Mouse (Mus musculus) hindbrain, postnatal 0 days (tissue): ENCODE results near the gene Mvk. TPM values are rescaled to one million over a fixed set of nuclear protein-coding genes. Genes with fewer than 3 reads are reported as not detected.

Experiments used
- ATAC-seq: fragments of 200-750 bp; cut with Nextera tagmentation; 2 replicates; pipeline ENCODE4 v1.8.0; 2017; ENCODE audit warnings: mild to moderate bottlenecking, moderate TSS enrichment, moderate library complexity
- DNase-seq: peaks from one replicate; pipeline ENCODE4 v3.0.0-alpha.2; 2015; ENCODE audit warnings: low spot score
- H3K27ac ChIP-seq: fragments of 300-500 bp; sonication (generic); 2 replicates; pipeline ENCODE4 v1.5.1; 2014; ENCODE audit warnings: mild to moderate bottlenecking
- H3K27me3 ChIP-seq: fragments of 300-500 bp; sonication (generic); 2 replicates; pipeline ENCODE4 v1.6.1; 2014; ENCODE audit warnings: low read length, mixed read lengths; ENCODE audit not compliant: insufficient read depth
- H3K36me3 ChIP-seq: fragments of 300-500 bp; sonication (generic); 2 replicates; pipeline ENCODE4 v1.6.1; 2014; ENCODE audit warnings: low read length, mixed read lengths; ENCODE audit not compliant: insufficient read depth
- H3K4me1 ChIP-seq: fragments of 300-500 bp; sonication (generic); 2 replicates; pipeline ENCODE4 v1.6.1; 2014; ENCODE audit warnings: antibody characterized with exemption, low read length, mixed read lengths; ENCODE audit not compliant: insufficient read depth
- H3K4me2 ChIP-seq: fragments of 300-500 bp; sonication (generic); 2 replicates; pipeline ENCODE4 v1.6.1; 2014; ENCODE audit warnings: low read depth, mild to moderate bottlenecking, low read length, moderate library complexity, mixed read lengths
- H3K4me3 ChIP-seq: fragments of 300-500 bp; sonication (generic); 2 replicates; pipeline ENCODE4 v1.5.1; 2014; ENCODE audit warnings: low read length
- H3K9ac ChIP-seq: fragments of 300-500 bp; sonication (generic); replicated peaks from 2 replicates; pipeline ENCODE4 v1.6.1; 2014; ENCODE audit warnings: mild to moderate bottlenecking, low read length, moderate library complexity, mixed read lengths
- H3K9me3 ChIP-seq: fragments of 300-500 bp; sonication (generic); 2 replicates; pipeline ENCODE4 v1.6.1; 2016; ENCODE audit warnings: low read length, mixed read lengths
- CTCF ChIP-seq: IDR thresholded peaks from 2 replicates; pipeline ENCODE4 v1.5.1; 2016; ENCODE audit warnings: antibody characterized with exemption, control low read depth, low read depth
- WGBS: fragments of 180-500 bp; shearing (Covaris S2); extraction: QIAGEN DNeasy Blood & Tissue Kit; methylation state at CpG from one replicate; pipeline ENCODE4 v1.1.7; 2014; 5-methylcytosine and 5-hydroxymethylcytosine counted together
- microRNA-seq, 2 experiments: library from miRNA; unstranded; fragments of <30 nt; microRNA quantifications; one replicate each; pipeline ENCODE4; 2016
- polyA plus RNA-seq: library from polyadenylated mRNA; unstranded; fragments of >200 nt; fragmentation: Nextera tagmentation; extraction: Ambion mirVana; gene quantifications from 2 replicates; pipeline ENCODE4 v1.2.1, GENCODE M21; 2015
- total RNA-seq: library from RNA; depleted of rRNA; stranded (reverse); fragments of >200 nt; gene quantifications from 2 replicates; pipeline ENCODE4 v1.2.3, GENCODE M21; 2014; rRNA removed

Mvk gene
- total and polyA plus RNA-seq, 2 experiments from 2014 or later = 71.9 to 143 TPM

DNA sequence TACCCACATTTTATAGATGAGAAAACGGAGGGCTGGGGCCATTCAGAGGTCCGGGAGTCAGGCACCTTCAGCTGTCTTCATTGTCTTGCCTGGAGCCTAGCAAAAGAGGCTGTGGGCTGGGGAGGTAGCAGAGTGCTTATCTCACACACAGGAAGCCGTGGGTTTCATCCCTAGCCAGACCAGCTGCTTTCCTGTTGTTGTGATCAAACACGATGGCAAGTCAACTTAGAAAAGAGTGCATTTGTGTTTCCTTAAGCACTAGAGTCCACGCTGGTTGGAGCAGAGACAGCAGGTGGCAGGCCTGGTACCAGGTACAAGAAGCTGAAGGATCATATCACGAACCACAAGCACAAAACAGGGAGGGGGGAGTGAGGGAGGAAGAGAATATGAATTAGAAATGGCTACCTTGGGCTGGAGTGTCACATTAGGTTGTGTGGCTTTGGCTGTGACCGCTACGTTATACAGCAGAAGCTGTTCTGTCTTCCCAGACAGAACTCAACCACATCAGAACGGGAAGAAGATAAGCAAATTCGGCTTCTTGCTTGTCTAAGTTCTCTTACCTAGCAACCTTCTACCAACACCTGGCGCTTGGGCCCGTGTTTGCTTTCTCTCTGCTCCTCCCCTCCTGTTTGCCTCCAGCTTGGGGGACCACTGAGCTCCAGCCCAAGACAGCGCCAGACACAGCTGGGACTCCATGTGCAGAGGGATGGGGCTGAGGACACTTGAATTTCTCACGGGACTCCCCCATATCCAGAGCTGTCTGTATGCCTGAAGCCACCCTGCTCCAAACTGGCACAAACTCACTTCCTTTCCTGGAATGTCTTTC lies 61.4 kb downstream of the Mvk start:
- Histone ChIP-seq H3K4me3 (no peak overlapping the region), H3K27ac (no peak overlapping the region), H3K4me1 (0 out of 2 replicates have a peak, but pooled peaks cover 4% of the 10 kb centered on the region), H3K36me3 (no peaks in the 10 kb centered on the region), H3K9me3 (no peaks in the 10 kb centered on the region), H3K27me3 (no peaks in the 10 kb centered on the region), H3K9ac (no peak overlapping the region), H3K4me2 (no peak overlapping the region)
- ATAC-seq = no peak
- DNase-seq = no peak
- no peak for TF ChIP-seq CTCF
- 78% methylated on average over 14 of the region's 14 CpGs for WGBS

DNA sequence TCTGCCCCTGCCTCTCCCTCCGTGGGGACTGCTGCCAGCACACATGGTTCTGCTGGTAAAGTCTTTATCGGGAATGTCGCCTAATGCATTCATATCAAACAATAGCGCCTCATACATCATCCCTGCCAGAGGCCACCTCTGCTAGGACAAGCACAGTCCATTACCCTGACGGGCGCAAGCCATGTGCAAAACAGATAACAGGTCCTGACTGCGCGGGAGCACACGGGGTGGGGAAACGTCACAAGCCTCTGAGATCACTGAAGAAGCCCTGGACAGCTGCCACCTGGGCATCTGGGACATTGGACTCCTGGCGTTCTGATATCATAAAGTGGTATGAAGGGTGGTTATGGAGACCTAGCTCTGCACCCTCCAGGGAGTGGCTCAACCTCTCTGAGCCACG lies 63.3 kb downstream of the Mvk start:
- no peaks in the 10 kb centered on the region for H3K27me3 ChIP-seq
- H3K4me1 ChIP-seq = 0 out of 2 replicates have a peak, but pooled peaks cover 4% of the 10 kb centered on the region
- 46% methylated on average over 12 of the region's 12 CpGs for WGBS
- DNase-seq (no peak), ATAC-seq (no peak)
- no peak for TF ChIP-seq CTCF
- H3K4me3 ChIP-seq = no peak overlapping the region
- H3K9me3 ChIP-seq = no peaks in the 10 kb centered on the region
- H3K9ac ChIP-seq = no peak overlapping the region
- H3K36me3 ChIP-seq = no peaks in the 10 kb centered on the region
- no peak overlapping the region for H3K4me2 ChIP-seq
- no peak overlapping the region for H3K27ac ChIP-seq

- Histone ChIP-seq H3K9me3 (no peaks in the 10 kb centered on the region), H3K36me3 (no peaks in the 10 kb centered on the region), H3K4me1 (0 out of 2 replicates have a peak, but pooled peaks cover 4% of the 10 kb centered on the region), H3K4me3 (no peak overlapping the region), H3K27me3 (no peaks in the 10 kb centered on the region), H3K27ac (no peak overlapping the region), H3K9ac (no peak overlapping the region), H3K4me2 (no peak overlapping the region)
- DNase-seq (no peak), ATAC-seq (no peak)
- WGBS = 47% methylated on average over 4 of the region's 4 CpGs
- no peak for TF ChIP-seq CTCF
Observed at GRCm38 (mm10) chr5:114507964-114508363, 63.9 kb downstream of the Mvk start.

GRCm38 (mm10) chr5:114509461-114509860 lies 65.4 kb downstream of the Mvk start:
- no peak overlapping the region for H3K9ac ChIP-seq
- H3K4me2 ChIP-seq = no peak overlapping the region
- H3K27me3 ChIP-seq = no peaks in the 10 kb centered on the region
- 62% methylated on average over 7 of the region's 7 CpGs for WGBS
- no peaks in the 10 kb centered on the region for H3K9me3 ChIP-seq
- H3K4me3 ChIP-seq = no peak overlapping the region
- 0 out of 2 replicates have a peak, but pooled peaks cover 4% of the 10 kb centered on the region for H3K4me1 ChIP-seq
- TF ChIP-seq CTCF = no peak
- H3K36me3 ChIP-seq = no peaks in the 10 kb centered on the region
- no peak for ATAC-seq
- no peak for DNase-seq
- H3K27ac ChIP-seq = no peak overlapping the region

Small RNA genes within 50 kb of the gene (microRNA-seq; reads per million reads assigned to microRNA genes)
- 0.35 to 0.36 reads per million in 2 experiments for gene Mir7027

Other genes starting within 250 kb of the Mvk start
- 0.47 and 1.4 TPM in 2 replicates for gene Foxn4, start 170.5 kb upstream of the Mvk start, total RNA-seq
- 0.36 and 0.47 TPM in 2 replicates for gene Foxn4, start 170.5 kb upstream of the Mvk start, polyA plus RNA-seq
- 0.72 TPM in 1 of 2 replicates, not detected in the other for gene Myo1h, start 155.1 kb upstream of the Mvk start, total RNA-seq
- gene Myo1h, start 155.1 kb upstream of the Mvk start, polyA plus RNA-seq = 0.56 and 0.72 TPM in 2 replicates
- 43.2 and 43.8 TPM in 2 replicates for gene Kctd10, start 63.8 kb upstream of the Mvk start, total RNA-seq
- gene Kctd10, start 63.8 kb upstream of the Mvk start, polyA plus RNA-seq = 47.5 and 48.0 TPM in 2 replicates
- 67.5 and 69.9 TPM in 2 replicates for gene Ube3b, start 63.7 kb upstream of the Mvk start, total RNA-seq
- 31.1 and 31.4 TPM in 2 replicates for gene Ube3b, start 63.7 kb upstream of the Mvk start, polyA plus RNA-seq
- gene Mmab, start 209 bp upstream of the Mvk start, total RNA-seq = 34.4 and 39.1 TPM in 2 replicates
- gene Mmab, start 209 bp upstream of the Mvk start, polyA plus RNA-seq = 35.9 and 36.8 TPM in 2 replicates
- 11.7 and 15.1 TPM in 2 replicates for gene Fam222a, start 123.7 kb downstream of the Mvk start, total RNA-seq
- gene Fam222a, start 123.7 kb downstream of the Mvk start, polyA plus RNA-seq = 2.8 and 2.9 TPM in 2 replicates
- 2.7 TPM in 2 replicates for gene Trpv4, start 214.2 kb downstream of the Mvk start, total RNA-seq
- gene Trpv4, start 214.2 kb downstream of the Mvk start, polyA plus RNA-seq = 3.0 and 3.4 TPM in 2 replicates
- gene Gltp, start 246.7 kb downstream of the Mvk start, total RNA-seq = 36.3 and 51.0 TPM in 2 replicates
- gene Gltp, start 246.7 kb downstream of the Mvk start, polyA plus RNA-seq = 55.0 and 55.1 TPM in 2 replicates